Mouse (Mus musculus): Measurements from ENCODE around the gene Ralgds. TPM values are rescaled to one million over a fixed set of nuclear protein-coding genes. Genes with fewer than 3 reads are reported as not detected.
A peak's percentile ranks its signal among the peaks of the same experiment; 100 is the strongest.

Gene Ralgds
- total and polyA plus RNA-seq, 2 experiments from 2014 or later: 76.8 to 197 TPM

- H3K4me1 ChIP-seq (ENCODE audit: insufficient read depth): peaks cover 44% of the 10 kb centered on the region
- H3K4me2 ChIP-seq (ENCODE audit: low read depth): peak overlapping the region; percentile 32
- DNase-seq (peak; percentile 82), ATAC-seq (peak; percentile 83)
- H3K9me3 ChIP-seq (ENCODE audit: low read length): no peaks in the 10 kb centered on the region
- H3K27ac ChIP-seq (ENCODE audit: low read depth, low read length): peak overlapping the region; percentile 71
- no peaks in the 10 kb centered on the region for H3K27me3 ChIP-seq (ENCODE audit: insufficient read depth, low read length)
- 10% methylated on average over 2 of the region's 2 CpGs for WGBS
- peaks cover 9% of the 10 kb centered on the region; the same call in 1 of the 2 replicates for H3K36me3 ChIP-seq (ENCODE audit: insufficient read depth)
- H3K9ac ChIP-seq: no peak overlapping the region
- H3K4me3 ChIP-seq (ENCODE audit: low read depth, low read length): no peak overlapping the region
- TF ChIP-seq CTCF (IDR thresholded peaks at IDR 0.05; ENCODE audit: low read depth): no peak
These were observed 5.3 kb downstream of the Ralgds start for GRCm38 (mm10) chr2:28518231-28518630.

GRCm38 (mm10) chr2:28520581-28520980 lies 7.7 kb downstream of the Ralgds start:
- H3K36me3 ChIP-seq (ENCODE audit: insufficient read depth): peaks cover 9% of the 10 kb centered on the region; the same call in 1 of the 2 replicates
- DNase-seq (no peak), ATAC-seq (no peak)
- no peaks in the 10 kb centered on the region for H3K9me3 ChIP-seq (ENCODE audit: low read length)
- 0 out of 2 replicates have a peak overlapping the region, but pooled peaks have one; percentile 6 for H3K9ac ChIP-seq
- H3K4me3 ChIP-seq (ENCODE audit: low read depth, low read length): no peak overlapping the region
- H3K27me3 ChIP-seq (ENCODE audit: insufficient read depth, low read length): no peaks in the 10 kb centered on the region
- H3K27ac ChIP-seq (ENCODE audit: low read depth, low read length): no peak overlapping the region; the same call in 1 of the 2 replicates
- WGBS: 73% methylated on average over 5 of the region's 5 CpGs
- no peak for TF ChIP-seq CTCF (IDR thresholded peaks at IDR 0.05; ENCODE audit: low read depth)
- no peak overlapping the region for H3K4me2 ChIP-seq (ENCODE audit: low read depth)
- H3K4me1 ChIP-seq (ENCODE audit: insufficient read depth): peaks cover 39% of the 10 kb centered on the region

GRCm38 (mm10) chr2:28521571-28522151 lies 8.7 kb downstream of the Ralgds start:
- Histone ChIP-seq H3K27ac (ENCODE audit: low read depth, low read length) (peak overlapping the region; percentile 57), H3K4me1 (ENCODE audit: insufficient read depth) (peaks cover 31% of the 10 kb centered on the region), H3K9me3 (ENCODE audit: low read length) (no peaks in the 10 kb centered on the region), H3K36me3 (ENCODE audit: insufficient read depth) (peaks cover 9% of the 10 kb centered on the region; the same call in 1 of the 2 replicates), H3K9ac (no peak overlapping the region), H3K4me2 (ENCODE audit: low read depth) (no peak overlapping the region), H3K4me3 (ENCODE audit: low read depth, low read length) (no peak overlapping the region), H3K27me3 (ENCODE audit: insufficient read depth, low read length) (no peaks in the 10 kb centered on the region)
- ATAC-seq (peak; percentile 23; the same call in 1 of the 2 replicates), DNase-seq (no peak)
- no peak for TF ChIP-seq CTCF (IDR thresholded peaks at IDR 0.05; ENCODE audit: low read depth)
- whole genome bisulfite sequencing: 70% methylated on average over 6 of the region's 6 CpGs

GRCm38 (mm10) chr2:28522166-28522565 lies 9.2 kb downstream of the Ralgds start:
- H3K27ac ChIP-seq (ENCODE audit: low read depth, low read length): peak overlapping the region; percentile 57
- no peak for ATAC-seq

GRCm38 (mm10) chr2:28523643-28524117 lies 10.8 kb downstream of the Ralgds start:
- peak; percentile 87 for ATAC-seq
- Histone ChIP-seq H3K4me3 (ENCODE audit: low read depth, low read length) (no peak overlapping the region), H3K4me2 (ENCODE audit: low read depth) (no peak overlapping the region), H3K9ac (no peak overlapping the region), H3K9me3 (ENCODE audit: low read length) (no peaks in the 10 kb centered on the region), H3K27me3 (ENCODE audit: insufficient read depth, low read length) (no peaks in the 10 kb centered on the region), H3K4me1 (ENCODE audit: insufficient read depth) (peaks cover 16% of the 10 kb centered on the region), H3K27ac (ENCODE audit: low read depth, low read length) (peak overlapping the region; percentile 48; the same call in 1 of the 2 replicates), H3K36me3 (ENCODE audit: insufficient read depth) (peaks cover 9% of the 10 kb centered on the region; the same call in 1 of the 2 replicates)
- peak; percentile 91 for DNase-seq
- 9% methylated on average over 5 of the region's 5 CpGs for WGBS
- no peak for TF ChIP-seq CTCF (IDR thresholded peaks at IDR 0.05; ENCODE audit: low read depth)

More at GRCm38 (mm10) chr2:28522166-28522565, 9.2 kb downstream of the Ralgds start:
- H3K36me3 ChIP-seq (ENCODE audit: insufficient read depth): peaks cover 9% of the 10 kb centered on the region; the same call in 1 of the 2 replicates
- no peak overlapping the region; the same call in 1 of the 2 replicates for H3K9ac ChIP-seq
- no peaks in the 10 kb centered on the region for H3K9me3 ChIP-seq (ENCODE audit: low read length)
- no peak for TF ChIP-seq CTCF (IDR thresholded peaks at IDR 0.05; ENCODE audit: low read depth)
- H3K4me2 ChIP-seq (ENCODE audit: low read depth): no peak overlapping the region
- H3K4me3 ChIP-seq (ENCODE audit: low read depth, low read length): no peak overlapping the region
- WGBS: 87% methylated on average over 4 of the region's 4 CpGs
- H3K27me3 ChIP-seq (ENCODE audit: insufficient read depth, low read length): no peaks in the 10 kb centered on the region
- no peak for DNase-seq
- peaks cover 31% of the 10 kb centered on the region for H3K4me1 ChIP-seq (ENCODE audit: insufficient read depth)

- H3K4me1 ChIP-seq (ENCODE audit: insufficient read depth): peaks cover 14% of the 10 kb centered on the region; the same call in 1 of the 2 replicates
- H3K27ac ChIP-seq (ENCODE audit: low read depth, low read length): no peak overlapping the region
- no peak overlapping the region for H3K4me3 ChIP-seq (ENCODE audit: low read depth, low read length)
- ATAC-seq (no peak), DNase-seq (no peak)
- H3K4me2 ChIP-seq (ENCODE audit: low read depth): no peak overlapping the region
- H3K27me3 ChIP-seq (ENCODE audit: insufficient read depth, low read length): no peaks in the 10 kb centered on the region
- 79% methylated on average over 10 of the region's 10 CpGs for WGBS
- TF ChIP-seq CTCF (IDR thresholded peaks at IDR 0.05; ENCODE audit: low read depth): no peak
- H3K9me3 ChIP-seq (ENCODE audit: low read length): no peaks in the 10 kb centered on the region
- H3K36me3 ChIP-seq (ENCODE audit: insufficient read depth): peaks cover 9% of the 10 kb centered on the region; the same call in 1 of the 2 replicates
- no peak overlapping the region for H3K9ac ChIP-seq
These were observed 11.5 kb downstream of the Ralgds start for GRCm38 (mm10) chr2:28524406-28524805.
